Mouse (Mus musculus) testis, adult 2 months (tissue): ENCODE results near the gene Cyb561. TPM values are rescaled to one million over a fixed set of nuclear protein-coding genes. Genes with fewer than 3 reads are reported as not detected.
A peak's percentile ranks its signal among the peaks of the same experiment; 100 is the strongest.

Source experiments
- H3K27ac ChIP-seq: fragments of 200-500 bp; 2 replicates; pipeline ENCODE4 v1.5.1; 2012; ENCODE audit warnings: low read depth, low read length; ENCODE audit not compliant: control insufficient read depth, insufficient read depth
- H3K27me3 ChIP-seq: fragments of 200-500 bp; 2 replicates; pipeline ENCODE4 v1.6.1; 2012; ENCODE audit warnings: mild to moderate bottlenecking, low read length, moderate library complexity; ENCODE audit not compliant: control insufficient read depth, insufficient read depth
- H3K36me3 ChIP-seq: fragments of 200-500 bp; 2 replicates; pipeline ENCODE4 v1.6.1; 2012; ENCODE audit warnings: mild to moderate bottlenecking, low read length; ENCODE audit not compliant: control insufficient read depth, insufficient read depth
- H3K4me1 ChIP-seq: fragments of 200-500 bp; 2 replicates; pipeline ENCODE4 v1.6.1; 2012; ENCODE audit warnings: low read length; ENCODE audit not compliant: control insufficient read depth, insufficient read depth
- H3K4me3 ChIP-seq: fragments of 200-500 bp; 2 replicates; pipeline ENCODE4 v1.5.1; 2012; ENCODE audit warnings: low read depth, mild to moderate bottlenecking, low read length, moderate library complexity, mixed read lengths; ENCODE audit not compliant: control insufficient read depth
- CTCF ChIP-seq: fragments of 200-500 bp; IDR thresholded peaks from 2 replicates; pipeline ENCODE4 v1.5.1; 2012; ENCODE audit warnings: low read depth, mild to moderate bottlenecking, inconsistent platforms, low read length, moderate library complexity; ENCODE audit not compliant: control insufficient read depth, insufficient read depth, insufficient replicate concordance
- POLR2A ChIP-seq: fragments of 200-500 bp; IDR thresholded peaks from 2 replicates; pipeline ENCODE4 v1.6.1; 2012; ENCODE audit warnings: low read depth, mild to moderate bottlenecking, inconsistent platforms, low read length, moderate library complexity; ENCODE audit not compliant: control insufficient read depth
- polyA plus RNA-seq: library from polyadenylated mRNA; depleted of rRNA; stranded (reverse); fragments of >200 nt; gene quantifications from 2 replicates; pipeline ENCODE4 v1.2.3, GENCODE M21; 2012

The Cyb561 gene
- polyA plus RNA-seq, 1 experiment, result 21.8 TPM

DNA sequence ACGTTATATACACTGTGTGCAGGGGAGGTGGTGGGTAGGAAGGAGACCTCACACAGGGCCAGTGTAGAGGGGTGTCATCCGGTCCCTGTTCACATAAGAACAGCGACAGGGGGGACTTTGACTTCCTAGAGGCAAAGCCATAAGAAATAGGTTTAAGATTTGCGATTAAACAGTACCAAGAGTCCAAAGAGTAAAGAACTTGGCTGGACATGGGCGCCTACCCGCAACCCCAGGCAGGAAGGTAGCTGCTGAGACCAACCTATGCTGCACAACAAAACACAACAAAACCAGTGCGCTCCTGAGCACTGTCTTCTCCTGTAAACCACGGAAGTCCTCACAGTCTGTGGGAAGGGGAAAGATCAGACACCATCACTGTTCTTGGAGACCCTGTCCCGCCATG lies 1.0 kb downstream of the Cyb561 start:
- peaks cover 8% of the 10 kb centered on the region for H3K4me1 ChIP-seq
- TF ChIP-seq CTCF (no peak), POLR2A (no peak)
- H3K36me3 ChIP-seq, result no peaks in the 10 kb centered on the region; the same call in 1 of the 2 replicates

DNA sequence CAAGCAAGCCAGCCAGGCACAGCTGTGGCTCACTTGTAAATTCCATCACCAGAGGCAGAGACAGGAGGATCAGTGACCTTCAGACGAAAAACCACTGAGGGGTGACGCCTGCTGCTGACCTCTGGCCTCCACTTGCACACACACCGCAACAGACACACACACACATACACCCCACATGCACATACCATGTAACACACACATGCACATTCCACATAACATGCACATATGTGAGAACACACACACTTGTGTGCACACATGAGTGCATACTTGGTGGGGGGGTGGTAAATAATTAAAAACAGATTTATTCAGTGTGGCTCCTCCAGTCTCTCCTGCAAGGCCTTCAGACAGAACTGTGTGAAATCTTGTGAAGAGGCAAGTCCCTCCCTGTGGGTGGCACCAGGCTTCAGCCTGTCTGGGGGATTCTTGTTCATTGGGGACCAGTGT lies 1.5 kb downstream of the Cyb561 start:
- no peaks in the 10 kb centered on the region; the same call in 1 of the 2 replicates for H3K36me3 ChIP-seq
- H3K4me1 ChIP-seq, result peaks cover 7% of the 10 kb centered on the region
- no peak overlapping the region for H3K4me3 ChIP-seq
- no peak for TF ChIP-seq POLR2A
- TF ChIP-seq CTCF, result no peak
- H3K27ac ChIP-seq, result no peak overlapping the region
- no peaks in the 10 kb centered on the region for H3K27me3 ChIP-seq

More for the DNA sequence above, 1.0 kb downstream of the Cyb561 start:
- Histone ChIP-seq H3K4me3 (no peak overlapping the region), H3K27ac (no peak overlapping the region), H3K27me3 (no peaks in the 10 kb centered on the region)

DNA sequence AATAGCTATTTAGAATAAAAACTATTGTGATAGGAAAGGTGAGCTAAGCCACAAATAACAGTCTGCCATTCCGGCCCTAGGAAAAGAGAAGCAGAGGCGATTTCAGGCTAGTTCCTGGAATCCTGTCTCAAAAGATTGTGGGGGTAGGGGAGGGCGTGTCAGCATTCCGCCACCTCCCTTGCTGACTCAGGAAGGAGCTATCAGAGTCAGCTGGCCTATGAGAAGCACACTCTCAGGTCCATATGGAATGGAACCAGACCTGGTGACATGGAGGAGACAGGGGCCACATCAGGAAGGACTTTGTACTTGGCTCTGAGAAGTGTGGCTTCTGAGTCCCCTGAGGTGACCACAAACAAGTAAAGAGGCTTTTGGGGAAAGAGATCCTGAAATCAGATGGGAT lies 2.6 kb downstream of the Cyb561 start:
- peaks cover 7% of the 10 kb centered on the region for H3K4me1 ChIP-seq
- TF ChIP-seq POLR2A (no peak), CTCF (no peak)
- H3K4me3 ChIP-seq, result no peak overlapping the region
- H3K36me3 ChIP-seq, result no peaks in the 10 kb centered on the region; the same call in 1 of the 2 replicates
- H3K27ac ChIP-seq, result no peak overlapping the region
- no peaks in the 10 kb centered on the region for H3K27me3 ChIP-seq

DNA sequence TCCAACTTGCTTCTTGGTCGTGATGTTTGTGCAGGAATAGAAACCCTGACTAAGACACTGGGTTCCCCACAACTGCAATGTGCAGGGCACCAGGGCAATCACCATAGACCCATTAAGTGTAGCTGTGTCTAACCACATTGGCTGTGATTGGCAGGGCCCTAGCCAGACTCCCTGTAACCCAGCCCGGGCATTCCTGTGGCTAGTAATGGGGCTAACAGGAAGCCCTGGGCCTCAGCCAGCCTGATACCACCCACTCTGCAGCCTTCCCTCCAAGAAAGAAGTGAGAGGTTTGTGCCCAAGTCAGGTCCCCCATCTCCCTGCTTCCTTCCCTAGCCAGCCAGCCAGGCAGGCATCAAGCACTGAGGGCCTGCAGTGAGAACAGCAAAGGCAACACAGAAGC lies 4.9 kb downstream of the Cyb561 start:
- H3K27me3 ChIP-seq, result no peaks in the 10 kb centered on the region
- H3K4me3 ChIP-seq, result no peak overlapping the region
- peaks cover 10% of the 10 kb centered on the region for H3K4me1 ChIP-seq
- H3K27ac ChIP-seq, result no peak overlapping the region
- TF ChIP-seq POLR2A (no peak), CTCF (no peak)
- H3K36me3 ChIP-seq, result no peaks in the 10 kb centered on the region

DNA sequence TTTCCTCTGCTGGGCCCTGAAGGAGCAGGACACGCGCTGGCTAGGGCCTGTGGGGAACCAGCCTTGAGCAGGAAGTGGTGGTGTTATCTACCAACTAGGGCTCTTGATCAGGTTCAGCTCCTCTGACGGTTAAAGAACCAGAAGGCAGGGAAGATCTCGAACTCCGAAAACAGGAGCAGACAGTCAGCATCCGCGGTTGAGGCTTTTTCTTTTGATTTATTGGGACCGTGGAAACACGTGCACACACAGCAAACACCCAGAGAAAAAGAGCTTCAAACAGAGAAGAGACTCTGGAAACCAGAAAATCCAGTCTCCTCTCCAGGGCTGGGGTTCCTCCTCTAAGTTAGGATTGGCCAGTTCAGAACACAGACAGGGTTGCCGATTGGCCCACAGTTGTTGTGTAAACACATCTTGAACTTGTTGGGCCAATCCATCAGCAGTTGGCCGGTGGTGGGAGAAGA lies 6.4 kb downstream of the Cyb561 start:
- Histone ChIP-seq H3K27me3 (no peaks in the 10 kb centered on the region), H3K36me3 (no peaks in the 10 kb centered on the region), H3K4me1 (peaks cover 16% of the 10 kb centered on the region), H3K27ac (no peak overlapping the region), H3K4me3 (no peak overlapping the region)
- TF ChIP-seq CTCF (no peak), POLR2A (no peak)

DNA sequence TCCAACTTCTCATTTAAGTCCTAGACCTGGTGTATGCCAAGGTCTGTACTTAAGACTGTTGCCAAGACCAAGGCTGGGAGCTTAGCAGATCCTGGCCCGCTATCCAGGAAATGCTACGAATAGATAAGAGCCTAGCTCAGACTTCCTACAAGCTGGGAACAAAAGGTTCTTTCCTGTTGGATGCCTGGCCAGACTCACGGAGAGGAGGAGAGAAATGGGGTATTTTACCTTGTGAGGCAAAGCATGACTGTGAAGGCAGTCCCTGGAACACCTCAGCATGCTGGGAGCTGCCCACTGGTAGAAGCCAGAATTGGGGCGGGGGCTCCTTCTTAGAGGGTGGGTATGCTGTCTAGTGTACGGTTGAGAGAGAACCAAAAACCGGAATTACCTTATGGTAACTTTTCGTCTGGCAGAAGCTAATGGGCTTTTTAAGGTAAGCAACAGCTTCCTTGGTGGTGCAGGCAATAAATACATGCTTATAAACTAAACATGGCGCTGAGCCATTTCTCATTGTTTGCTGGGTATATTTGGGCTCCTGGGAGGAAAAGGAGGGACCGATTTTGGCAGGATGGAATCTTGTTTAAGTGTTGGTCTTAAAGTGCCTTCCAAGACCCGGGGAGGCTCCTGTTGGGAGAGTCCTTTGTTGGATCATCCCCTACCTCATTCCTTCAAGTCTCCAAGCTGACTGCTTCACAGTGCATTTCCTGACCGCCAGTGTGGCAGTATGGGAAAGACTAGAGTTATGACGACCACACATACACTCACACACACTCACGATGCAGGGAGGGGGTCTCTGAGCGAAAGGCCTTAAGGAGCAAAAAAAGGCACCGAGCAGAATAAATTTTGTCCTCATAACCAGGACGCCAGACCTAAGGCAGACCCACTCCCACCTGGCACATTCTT lies 8.1 kb downstream of the Cyb561 start:
- Histone ChIP-seq H3K27ac (peak overlapping the region; percentile 78), H3K36me3 (no peaks in the 10 kb centered on the region), H3K4me1 (peaks cover 16% of the 10 kb centered on the region), H3K27me3 (no peaks in the 10 kb centered on the region), H3K4me3 (peak overlapping the region; percentile 95)
- TF ChIP-seq CTCF, result no peak
- TF ChIP-seq POLR2A, result no peak

DNA sequence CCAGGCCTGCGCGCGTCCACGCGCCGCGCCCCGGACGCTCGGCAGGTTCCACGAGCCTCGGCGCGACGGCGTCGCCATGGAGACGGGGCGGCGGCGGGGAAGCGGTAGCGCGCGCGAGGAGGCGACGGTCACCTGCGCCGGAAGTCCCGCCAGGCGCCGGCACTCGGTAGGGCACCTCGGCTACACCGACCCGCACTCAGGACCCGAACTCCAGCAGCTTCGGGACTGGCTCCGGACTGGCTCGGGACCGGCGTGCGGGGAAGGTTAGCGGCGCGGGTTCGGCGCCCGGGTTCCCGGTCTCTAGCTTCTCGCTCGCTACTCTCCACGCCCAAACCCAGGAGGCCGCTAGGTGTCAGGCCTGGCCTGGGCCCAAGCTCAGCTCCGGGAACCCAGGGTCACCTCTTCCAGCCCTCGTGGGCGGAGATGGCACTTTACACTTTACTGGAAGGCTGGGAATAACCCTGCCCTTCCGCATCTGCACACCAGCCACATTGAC lies 9.0 kb downstream of the Cyb561 start:
- TF ChIP-seq POLR2A (peak; percentile 63; the same call in 1 of the 2 replicates), CTCF (0 out of 2 replicates have a peak, but pooled peaks have one; percentile 9)
- Histone ChIP-seq H3K27ac (peak overlapping the region; percentile 78), H3K27me3 (no peaks in the 10 kb centered on the region), H3K4me3 (peak overlapping the region; percentile 95), H3K4me1 (peaks cover 16% of the 10 kb centered on the region), H3K36me3 (no peaks in the 10 kb centered on the region)
